Mouse (Mus musculus): ENCODE measurements around the gene Arhgef25. TPM values are rescaled to one million over a fixed set of nuclear protein-coding genes. Genes with fewer than 3 reads are reported as not detected.
"Not testable (repeated sequence)": the region's sequence is repeated elsewhere in the genome, so short reads cannot be mapped to it uniquely, and the experiment has no call there.

Arhgef25 gene
- polyA plus RNA-seq, 1 experiment from 2014 or later = 96.5 TPM

GRCm38 (mm10) chr10:127192057-127192328, 2.1 kb upstream of the Arhgef25 start:
- H3K4me1 ChIP-seq = peaks cover 51% of the 10 kb centered on the region
- H3K4me2 ChIP-seq (replicated peaks) = not testable (repeated sequence)
- 80% methylated on average over 1 of the region's 1 CpGs for WGBS

GRCm38 (mm10) chr10:127191191-127192056, 1.5 kb upstream of the Arhgef25 start:
- WGBS = 75% methylated on average over 19 of the region's 19 CpGs
- Histone ChIP-seq H3K27me3 (no peaks in the 10 kb centered on the region), H3K4me3 (no peak overlapping the region), H3K9ac (no peak overlapping the region), H3K4me1 (peaks cover 48% of the 10 kb centered on the region), H3K9me3 (no peaks in the 10 kb centered on the region), H3K27ac (peak overlapping the region; percentile 96; the same call in 1 of the 2 replicates), H3K4me2 (replicated peaks) (peak overlapping the region; percentile 92; the same call in 1 of the 2 replicates), H3K36me3 (peaks cover 24% of the 10 kb centered on the region)
- no peak for ATAC-seq (ENCODE audit: insufficient number of reproducible peaks, insufficient read depth, low FRiP score, low TSS enrichment)

More at GRCm38 (mm10) chr10:127192057-127192328, 2.1 kb upstream of the Arhgef25 start:
- H3K9me3 ChIP-seq; ATAC-seq (ENCODE audit: insufficient number of reproducible peaks, insufficient read depth, low FRiP score, low TSS enrichment); H3K27me3 ChIP-seq; H3K9ac ChIP-seq; H3K27ac ChIP-seq; H3K4me3 ChIP-seq: not testable (repeated sequence)
- peaks cover 18% of the 10 kb centered on the region for H3K36me3 ChIP-seq

- 29% methylated on average over 14 of the region's 14 CpGs for WGBS
- no peaks in the 10 kb centered on the region for H3K27me3 ChIP-seq
- H3K4me2 ChIP-seq (replicated peaks) = peak overlapping the region; percentile 92
- H3K9me3 ChIP-seq = no peaks in the 10 kb centered on the region
- H3K4me3 ChIP-seq = peak overlapping the region; percentile 70
- ATAC-seq (ENCODE audit: insufficient number of reproducible peaks, insufficient read depth, low FRiP score, low TSS enrichment) = no peak; the same call in 1 of the 2 replicates
- H3K27ac ChIP-seq = peak overlapping the region; percentile 96
- peak overlapping the region; percentile 90 for H3K9ac ChIP-seq
- H3K36me3 ChIP-seq = peaks cover 29% of the 10 kb centered on the region
- peaks cover 44% of the 10 kb centered on the region for H3K4me1 ChIP-seq
Measured at GRCm38 (mm10) chr10:127190398-127191190, 711 bp upstream of the Arhgef25 start.

- Histone ChIP-seq H3K9me3 (no peaks in the 10 kb centered on the region), H3K4me2 (replicated peaks) (peak overlapping the region; percentile 92), H3K27me3 (no peaks in the 10 kb centered on the region), H3K4me1 (peaks cover 46% of the 10 kb centered on the region), H3K9ac (peak overlapping the region; percentile 90), H3K4me3 (peak overlapping the region; percentile 70), H3K36me3 (peaks cover 39% of the 10 kb centered on the region), H3K27ac (peak overlapping the region; percentile 96)
- ATAC-seq (ENCODE audit: insufficient number of reproducible peaks, insufficient read depth, low FRiP score, low TSS enrichment) = peak; percentile 1; the same call in 1 of the 2 replicates
- 1% methylated on average over 26 of the region's 26 CpGs for WGBS
Measured at GRCm38 (mm10) chr10:127189116-127189650, 700 bp downstream of the Arhgef25 start.

- peaks cover 50% of the 10 kb centered on the region for H3K4me1 ChIP-seq
- peak overlapping the region; percentile 96 for H3K27ac ChIP-seq
- under 1% methylated on average over 46 of the region's 46 CpGs for WGBS
- H3K27me3 ChIP-seq = no peaks in the 10 kb centered on the region
- H3K9me3 ChIP-seq = no peaks in the 10 kb centered on the region
- H3K4me2 ChIP-seq (replicated peaks) = peak overlapping the region; percentile 92
- ATAC-seq (ENCODE audit: insufficient number of reproducible peaks, insufficient read depth, low FRiP score, low TSS enrichment) = peak; percentile 79
- H3K9ac ChIP-seq = peak overlapping the region; percentile 90
- H3K4me3 ChIP-seq = peak overlapping the region; percentile 70
- H3K36me3 ChIP-seq = peaks cover 39% of the 10 kb centered on the region
Measured at GRCm38 (mm10) chr10:127188465-127189115, 1.3 kb downstream of the Arhgef25 start.

- Histone ChIP-seq H3K36me3 (peaks cover 39% of the 10 kb centered on the region), H3K4me2 (replicated peaks) (peak overlapping the region; percentile 92), H3K27ac (peak overlapping the region; percentile 96), H3K9me3 (no peaks in the 10 kb centered on the region), H3K4me3 (peak overlapping the region; percentile 70), H3K27me3 (no peaks in the 10 kb centered on the region), H3K4me1 (peaks cover 50% of the 10 kb centered on the region), H3K9ac (peak overlapping the region; percentile 90)
- no peak for ATAC-seq (ENCODE audit: insufficient number of reproducible peaks, insufficient read depth, low FRiP score, low TSS enrichment)
- WGBS = under 1% methylated on average over 19 of the region's 21 CpGs
Measured at GRCm38 (mm10) chr10:127188079-127188453, 1.8 kb downstream of the Arhgef25 start.

- no peaks in the 10 kb centered on the region for H3K27me3 ChIP-seq
- peaks cover 39% of the 10 kb centered on the region for H3K36me3 ChIP-seq
- H3K4me1 ChIP-seq = peaks cover 45% of the 10 kb centered on the region
- no peaks in the 10 kb centered on the region for H3K9me3 ChIP-seq
- peak overlapping the region; percentile 70 for H3K4me3 ChIP-seq
- ATAC-seq (ENCODE audit: insufficient number of reproducible peaks, insufficient read depth, low FRiP score, low TSS enrichment) = no peak
- H3K9ac ChIP-seq = peak overlapping the region; percentile 90
- H3K27ac ChIP-seq = peak overlapping the region; percentile 96
- WGBS = 42% methylated on average over 10 of the region's 10 CpGs
- H3K4me2 ChIP-seq (replicated peaks) = peak overlapping the region; percentile 92
Measured at GRCm38 (mm10) chr10:127187371-127188078, 2.4 kb downstream of the Arhgef25 start.

GRCm38 (mm10) chr10:127186451-127186850, 3.4 kb downstream of the Arhgef25 start:
- Histone ChIP-seq H3K36me3 (peaks cover 35% of the 10 kb centered on the region), H3K4me3 (no peak overlapping the region), H3K27me3 (peaks cover 5% of the 10 kb centered on the region), H3K9ac (no peak overlapping the region), H3K9me3 (no peaks in the 10 kb centered on the region), H3K4me2 (replicated peaks) (no peak overlapping the region), H3K4me1 (peaks cover 45% of the 10 kb centered on the region), H3K27ac (no peak overlapping the region)
- no peak for ATAC-seq (ENCODE audit: insufficient number of reproducible peaks, insufficient read depth, low FRiP score, low TSS enrichment)
- 76% methylated on average over 1 of the region's 1 CpGs for WGBS

GRCm38 (mm10) chr10:127185506-127185905, 4.4 kb downstream of the Arhgef25 start:
- 79% methylated on average over 15 of the region's 15 CpGs for WGBS
- Histone ChIP-seq H3K4me1 (peaks cover 36% of the 10 kb centered on the region), H3K9me3 (no peaks in the 10 kb centered on the region), H3K27me3 (peaks cover 15% of the 10 kb centered on the region), H3K4me2 (replicated peaks) (no peak overlapping the region), H3K4me3 (no peak overlapping the region), H3K36me3 (peaks cover 32% of the 10 kb centered on the region), H3K27ac (no peak overlapping the region), H3K9ac (no peak overlapping the region)
- no peak for ATAC-seq (ENCODE audit: insufficient number of reproducible peaks, insufficient read depth, low FRiP score, low TSS enrichment)

GRCm38 (mm10) chr10:127185101-127185500, 4.8 kb downstream of the Arhgef25 start:
- Histone ChIP-seq H3K27me3 (peaks cover 19% of the 10 kb centered on the region), H3K4me1 (peaks cover 36% of the 10 kb centered on the region), H3K9me3 (no peaks in the 10 kb centered on the region), H3K4me3 (no peak overlapping the region), H3K36me3 (peaks cover 32% of the 10 kb centered on the region), H3K9ac (no peak overlapping the region), H3K27ac (no peak overlapping the region), H3K4me2 (replicated peaks) (no peak overlapping the region)
- 69% methylated on average over 9 of the region's 9 CpGs for WGBS
- ATAC-seq (ENCODE audit: insufficient number of reproducible peaks, insufficient read depth, low FRiP score, low TSS enrichment) = no peak
